Mouse (Mus musculus): Measurements from ENCODE around the gene Osbp2.

Osbp2 gene

DNA sequence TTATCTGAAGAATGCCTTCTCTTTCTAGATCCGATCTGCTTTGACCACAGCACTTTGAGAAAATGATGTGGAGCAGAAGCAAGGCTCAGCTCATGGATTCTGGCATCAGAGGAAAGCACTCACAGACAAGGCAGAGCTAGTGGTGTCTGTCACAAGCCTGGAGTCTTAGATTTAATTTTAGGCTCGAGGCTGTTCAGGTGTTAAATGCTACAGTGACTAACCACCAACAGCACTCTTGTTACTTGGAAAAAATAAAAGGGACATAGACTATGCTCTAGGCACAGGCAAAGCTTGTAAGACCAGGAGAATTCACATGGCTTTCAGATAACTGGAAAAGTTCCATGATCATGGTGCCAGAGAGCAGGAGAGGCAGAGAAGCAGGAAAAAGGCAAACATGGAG is 40.3 kb downstream of the Osbp2 start:
- in situ Hi-C loops (cut with MboI, MseI) = no loop called here

DNA sequence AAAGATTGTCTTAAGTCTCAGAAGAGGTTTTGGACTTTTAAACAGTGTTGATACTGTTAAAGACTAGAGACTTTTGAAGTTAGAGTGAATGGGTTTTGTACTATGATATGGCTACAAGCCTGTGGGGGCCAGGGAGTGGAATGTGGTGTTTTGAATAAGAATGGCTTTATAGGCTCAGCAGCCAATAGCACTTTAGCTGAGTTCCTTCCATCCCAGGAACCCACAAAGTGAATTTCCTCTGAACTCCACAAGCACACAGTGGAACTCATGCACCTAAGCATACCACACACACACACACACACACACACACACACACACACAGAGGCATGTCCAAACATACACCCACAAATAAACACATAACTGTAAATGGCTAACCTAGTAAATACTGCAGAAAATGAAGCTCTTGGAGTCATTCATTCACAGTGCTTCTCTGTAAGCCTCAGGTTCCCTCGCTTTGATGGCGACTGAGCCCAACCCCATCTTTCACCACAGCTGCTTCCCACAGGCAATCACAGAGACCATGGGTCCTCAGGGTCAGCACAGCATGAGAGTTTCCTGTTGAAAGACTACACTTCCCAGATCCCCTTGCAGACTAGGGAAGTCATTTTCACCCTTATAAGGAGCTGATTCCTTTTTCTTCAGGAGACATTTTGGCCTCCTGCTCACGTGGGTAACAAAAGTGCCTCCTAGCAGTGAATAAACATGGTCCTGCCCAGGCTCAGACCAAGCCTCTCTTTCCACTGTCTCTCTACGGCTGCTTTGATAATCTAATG is 45.5 kb downstream of the Osbp2 start:
- in situ Hi-C loops (cut with MboI, MseI) = no loop called here

DNA sequence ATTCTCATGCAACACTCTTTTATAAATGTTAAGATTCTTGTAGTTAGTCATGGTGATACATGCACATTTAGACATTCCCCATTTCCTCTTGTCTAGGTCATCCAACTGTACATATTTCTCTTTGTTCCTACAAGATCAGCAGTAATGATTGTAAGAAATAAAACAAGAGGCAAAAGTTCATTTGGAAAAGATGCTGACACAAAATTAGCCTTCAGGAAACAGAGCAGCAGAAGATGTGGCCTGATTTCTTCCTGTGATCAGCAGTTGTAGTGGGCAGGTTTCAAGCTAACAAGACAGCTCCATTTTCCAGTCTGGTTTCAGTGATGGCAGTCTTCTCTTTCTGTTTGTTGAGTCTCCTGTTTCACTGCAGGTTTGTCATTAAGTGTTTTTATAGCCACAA is 47.8 kb downstream of the Osbp2 start:
- in situ Hi-C loops (cut with MboI, MseI) = no loop called here

DNA sequence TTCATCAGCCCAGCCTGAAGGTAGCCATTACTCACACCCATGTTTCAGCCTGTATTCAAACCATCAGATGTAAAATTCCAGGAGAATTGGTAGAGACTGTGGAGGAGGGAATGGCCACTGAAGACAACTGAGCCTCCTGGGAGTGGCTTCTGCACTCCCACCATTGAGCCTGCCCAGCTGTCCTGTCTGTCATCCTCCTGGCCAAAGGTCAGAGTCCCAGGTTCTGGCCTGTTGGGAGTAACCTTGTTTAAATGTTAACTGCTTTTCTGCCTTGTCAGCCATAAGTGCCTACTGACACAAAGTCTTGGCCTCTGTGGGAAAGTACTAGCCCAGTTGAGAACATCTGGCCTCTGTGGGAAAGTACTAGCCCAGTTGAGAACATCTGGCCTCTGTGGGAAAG is 50.4 kb downstream of the Osbp2 start:
- in situ Hi-C loops (cut with MboI, MseI) = no loop called here

DNA sequence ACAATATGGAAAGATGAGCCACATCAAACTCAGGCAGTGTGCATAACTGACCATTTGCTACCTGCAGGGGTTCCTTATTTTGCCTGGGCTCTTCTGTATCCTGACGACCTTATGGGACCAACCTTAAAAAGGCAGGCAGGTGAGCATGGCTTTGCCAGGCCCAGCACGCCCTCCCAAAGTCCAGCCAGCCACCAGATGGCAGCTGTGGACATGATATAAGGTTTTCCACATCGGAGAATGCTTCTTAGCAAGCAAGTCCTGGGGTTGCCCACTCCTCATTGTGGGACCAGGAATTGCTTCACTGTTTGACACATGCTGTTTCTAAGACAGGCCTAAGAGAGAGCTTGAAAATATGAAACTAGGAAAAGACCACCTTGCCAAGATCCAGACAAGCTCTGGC is 55.5 kb downstream of the Osbp2 start:
- in situ Hi-C loops (cut with MboI, MseI) = no loop called here

DNA sequence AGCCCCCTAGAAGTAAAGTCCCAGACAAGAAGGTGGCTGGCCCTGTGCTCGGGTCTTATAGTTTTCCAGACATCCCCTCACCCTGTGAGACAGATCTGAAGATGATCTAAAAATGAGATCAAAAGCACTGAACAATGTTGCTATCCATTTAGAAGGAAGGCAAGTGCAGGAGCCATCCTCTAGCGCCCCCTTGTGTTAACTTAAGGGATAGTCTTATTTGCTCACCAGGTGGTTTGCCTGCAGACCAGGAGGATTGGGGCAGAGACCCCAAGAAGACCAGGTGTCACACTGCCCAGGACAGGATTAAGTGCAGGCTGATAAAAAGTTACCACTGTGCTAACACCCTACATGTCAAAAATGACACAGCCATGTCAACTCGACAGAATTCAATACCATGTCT is 58.3 kb downstream of the Osbp2 start:
- in situ Hi-C loops (cut with MboI, MseI) = no loop called here

DNA sequence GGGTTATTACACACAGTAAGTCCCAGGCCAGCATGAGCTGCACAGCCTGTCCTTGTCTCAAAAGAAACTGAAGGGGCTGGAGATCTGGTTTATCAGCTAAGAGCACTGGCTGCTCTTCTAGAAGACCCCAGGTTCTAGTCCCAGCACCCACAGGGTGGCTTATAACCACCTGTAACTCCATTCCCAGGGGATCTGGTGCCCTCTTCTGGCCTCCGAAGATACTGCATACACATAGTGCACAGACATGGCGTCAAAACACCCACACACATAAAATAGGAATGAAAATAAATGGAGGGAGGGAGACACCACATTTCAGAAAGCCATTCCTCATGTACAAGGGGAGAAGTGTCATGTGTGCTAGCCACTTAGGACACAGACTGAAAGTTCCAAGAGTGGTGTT is 59.1 kb downstream of the Osbp2 start:
- in situ Hi-C loops (cut with MboI, MseI) = no loop called here

DNA sequence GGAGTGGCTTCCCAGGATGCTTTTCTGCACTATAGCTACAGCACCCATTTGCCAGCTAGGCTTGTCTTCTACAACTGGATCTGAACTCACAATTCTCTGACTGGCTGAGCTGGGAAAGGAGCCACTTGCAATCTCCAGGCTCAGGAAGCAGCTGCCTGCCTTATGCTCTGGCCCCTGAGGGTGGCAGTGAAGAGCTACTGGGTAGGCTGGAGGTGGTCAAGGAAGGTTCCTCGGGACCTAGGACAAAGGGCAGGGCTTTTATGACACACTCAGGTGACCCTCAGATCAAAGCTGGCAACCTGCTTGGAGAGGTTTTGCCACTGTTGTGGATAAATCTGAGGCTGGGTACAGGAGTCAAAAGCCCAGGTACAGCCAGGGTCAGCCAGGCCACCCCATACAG is 61.6 kb downstream of the Osbp2 start:
- in situ Hi-C loops (cut with MboI, MseI) = no loop called here

DNA sequence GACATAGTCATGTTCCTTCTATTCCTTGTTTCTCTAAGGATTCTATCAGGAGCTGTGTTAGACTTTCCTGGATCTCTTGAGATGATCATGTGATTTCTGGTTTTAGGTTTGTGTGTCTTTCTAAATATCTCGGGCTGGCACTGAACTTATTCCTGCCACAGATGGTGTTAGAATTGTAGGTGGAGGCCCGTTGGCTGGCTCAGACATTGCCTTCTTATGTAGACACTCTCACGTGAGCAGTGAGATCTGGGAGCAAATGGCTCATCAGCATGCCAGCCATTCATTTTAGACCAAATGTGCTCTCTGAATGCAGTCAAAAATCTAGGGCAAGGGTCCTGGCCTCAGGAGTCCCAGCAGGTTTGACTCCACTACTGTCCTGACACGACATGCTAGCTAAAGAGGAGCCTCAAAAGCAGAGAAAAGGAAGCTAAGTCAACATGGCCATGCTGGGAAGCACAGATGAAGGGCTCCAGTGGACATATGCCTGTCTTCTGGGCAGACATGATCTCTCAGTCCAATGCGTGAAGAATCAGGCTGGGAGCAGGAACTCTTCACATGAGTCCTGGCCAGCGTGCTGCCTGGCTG is 66.0 kb downstream of the Osbp2 start:
- in situ Hi-C loops (cut with MboI, MseI) = loop anchor here (5.0 kb wide), 1 partner anchor 80 kb away; no protein-coding TSS in a partner anchor

DNA sequence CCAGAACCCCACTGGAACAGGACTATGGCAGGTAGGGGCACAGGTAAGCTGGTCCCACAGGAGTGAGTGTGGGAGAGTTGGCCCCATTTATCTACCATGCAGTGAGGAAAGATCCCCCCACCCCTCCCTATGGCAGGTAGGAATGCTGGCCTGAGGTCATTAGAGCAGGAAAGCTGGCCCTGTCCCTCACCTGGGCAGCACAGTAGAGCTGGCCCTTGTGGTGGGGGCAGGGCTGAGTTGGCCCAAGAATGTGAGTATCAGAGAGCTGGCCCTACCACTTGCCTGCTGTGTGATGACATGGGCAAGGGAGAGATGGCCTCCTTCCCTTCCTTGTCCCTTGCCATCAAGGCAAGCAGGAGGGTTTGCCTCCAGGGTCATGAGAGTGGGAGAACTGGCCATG is 73.0 kb downstream of the Osbp2 start:
- in situ Hi-C loops (cut with MboI, MseI) = no loop called here

DNA sequence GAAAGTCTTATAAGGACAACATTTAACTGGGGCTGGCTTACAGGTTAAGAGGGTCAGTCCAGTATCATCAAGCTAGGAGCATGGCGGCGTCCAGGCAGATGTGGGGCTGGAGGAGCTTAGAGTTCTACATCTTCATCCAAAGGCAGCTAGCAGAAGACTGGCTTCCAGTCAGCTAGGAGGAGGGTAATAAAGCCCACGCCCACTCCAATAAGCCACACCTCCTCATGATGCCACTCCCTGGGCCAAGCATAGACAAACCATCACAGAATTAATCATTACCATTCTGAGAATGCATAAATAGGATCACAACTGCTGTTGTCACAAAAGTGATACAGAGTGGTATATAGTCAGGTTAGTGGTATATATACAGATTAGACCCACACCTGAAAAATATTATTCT is 73.8 kb downstream of the Osbp2 start:
- in situ Hi-C loops (cut with MboI, MseI) = loop anchor here (5.0 kb wide), 1 partner anchor 258 kb away; no protein-coding TSS in a partner anchor

DNA sequence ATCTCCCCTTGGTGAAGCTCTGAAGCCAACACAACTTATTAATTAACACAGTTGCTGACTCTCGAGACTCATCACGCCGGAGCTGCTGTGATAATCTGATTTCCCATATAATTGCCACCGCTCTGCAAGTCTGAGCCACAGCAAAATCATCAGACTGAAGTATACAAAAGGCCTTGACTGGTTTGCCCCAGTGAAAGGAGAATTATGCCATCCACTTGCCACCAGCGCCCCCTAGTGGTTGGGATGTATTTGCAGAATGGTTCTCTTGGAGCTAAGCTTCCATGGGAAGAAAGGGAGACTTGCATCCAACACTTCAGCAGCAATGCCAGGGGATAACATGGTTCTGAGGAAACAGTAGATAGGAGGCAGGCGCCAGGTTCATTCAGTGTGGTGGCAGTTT is 77.1 kb downstream of the Osbp2 start:
- in situ Hi-C loops (cut with MboI, MseI) = loop anchor here (5.0 kb wide), 1 partner anchor 254 kb away; no protein-coding TSS in a partner anchor

DNA sequence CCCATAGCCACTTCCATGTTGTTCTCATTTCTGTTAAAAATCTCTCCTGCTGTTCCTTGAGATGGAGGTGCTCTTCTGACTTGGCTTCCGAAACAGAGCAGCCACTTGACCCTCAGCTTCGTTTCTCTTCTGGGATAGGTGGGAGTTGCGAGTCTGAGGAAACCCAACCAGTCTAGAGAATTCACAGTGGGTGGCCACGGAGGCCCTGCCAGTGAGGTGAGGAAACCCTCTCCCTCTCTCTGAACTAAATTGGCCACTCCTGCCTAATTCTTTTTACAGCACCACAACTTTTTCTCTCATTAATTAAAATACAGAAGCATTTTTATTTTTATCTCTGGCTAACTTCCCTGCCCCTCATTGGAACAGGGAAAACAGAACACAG is 88.4 kb downstream of the Osbp2 start:
- in situ Hi-C loops (cut with MboI, MseI) = no loop called here

DNA sequence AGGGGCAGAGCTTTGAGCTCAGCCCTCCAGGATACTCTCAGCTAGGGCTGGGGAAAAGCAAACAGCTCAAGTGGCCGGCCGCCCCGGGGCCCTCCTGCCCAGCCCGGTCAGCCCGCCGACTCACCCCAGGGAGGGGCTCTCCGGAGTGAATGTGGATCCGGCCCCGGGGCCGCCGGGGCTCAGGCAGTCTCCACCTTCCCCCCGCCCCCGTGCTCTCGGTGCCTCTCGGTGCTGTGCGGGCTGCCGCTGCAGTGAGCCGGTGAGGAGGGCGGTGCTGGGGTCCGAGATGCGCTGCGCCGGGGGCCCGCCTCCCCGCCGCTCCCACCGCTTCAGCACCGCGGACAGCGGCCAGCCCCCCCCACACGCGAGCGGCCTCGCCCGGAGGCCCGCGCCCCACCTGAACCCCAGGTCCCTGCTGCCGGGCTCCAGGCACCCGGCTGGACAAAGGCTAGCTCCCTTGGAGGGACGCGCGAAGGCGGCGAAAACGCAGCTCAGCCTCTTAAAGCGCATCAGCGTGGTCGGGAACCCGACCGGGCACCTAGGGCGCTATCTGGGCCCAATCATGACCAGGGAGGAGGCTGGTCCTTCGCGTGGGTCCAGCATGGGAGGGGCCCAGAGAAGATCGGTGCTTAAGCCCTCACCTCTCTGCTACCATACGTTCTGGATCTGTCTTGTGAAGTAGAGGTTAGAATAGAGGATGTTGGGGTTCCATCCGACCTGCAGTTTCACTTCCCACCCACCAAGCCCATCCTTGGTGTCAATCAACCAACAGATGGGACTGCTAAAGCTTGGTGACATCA is 89.0 kb downstream of the Osbp2 start:
- in situ Hi-C loops (cut with MboI, MseI) = no loop called here

DNA sequence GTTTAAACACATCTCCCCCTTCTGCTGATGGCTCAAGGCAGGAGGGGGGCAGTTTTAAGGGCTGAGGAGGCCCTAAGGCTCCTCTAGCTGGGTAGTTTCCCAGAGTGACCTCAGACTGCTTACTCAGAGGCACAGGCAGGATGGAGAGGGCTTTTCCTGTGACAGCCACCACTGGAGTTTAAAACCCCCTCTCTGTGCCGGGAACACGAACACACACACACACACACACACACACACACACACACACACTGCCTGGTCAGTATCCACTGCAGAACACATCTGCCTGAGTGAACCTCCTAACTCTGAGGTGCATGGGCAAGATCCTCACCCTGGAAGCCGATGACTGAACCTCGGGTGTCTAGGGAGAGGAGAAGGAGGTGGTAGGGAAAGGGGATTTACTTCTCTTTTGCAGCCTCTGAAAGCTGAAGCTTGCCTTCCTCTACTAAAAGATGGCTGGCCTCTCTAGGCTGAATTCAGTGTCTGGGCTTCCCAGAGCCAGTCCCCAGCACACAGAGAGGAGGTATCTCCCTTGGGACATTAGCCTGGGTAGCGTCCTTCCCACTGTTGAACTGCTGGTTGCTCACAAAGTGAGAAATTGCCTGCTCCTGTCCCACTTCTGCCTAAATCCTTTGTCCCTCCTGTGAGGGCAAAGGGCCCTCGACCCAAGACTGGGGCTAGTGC is 89.8 kb downstream of the Osbp2 start:
- in situ Hi-C loops (cut with MboI, MseI) = no loop called here

DNA sequence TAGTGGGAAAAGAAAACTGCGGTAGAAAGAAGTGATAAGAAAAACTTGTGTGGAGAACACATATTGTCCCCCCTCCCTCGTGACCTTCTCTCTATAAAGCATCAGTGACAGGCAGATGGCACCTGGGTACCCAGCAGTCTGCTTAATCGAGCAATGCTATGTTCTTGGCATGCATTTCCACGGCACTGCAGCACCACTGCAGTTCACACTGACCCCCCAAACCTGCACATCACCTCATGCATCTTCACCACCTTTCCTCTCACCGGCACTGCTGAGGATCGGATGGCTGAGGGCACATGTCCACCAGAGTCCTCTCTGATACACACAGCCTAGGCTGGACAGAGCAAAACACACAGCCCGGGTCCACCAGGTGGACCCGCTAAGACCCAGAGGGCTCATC is 90.6 kb downstream of the Osbp2 start:
- in situ Hi-C loops (cut with MboI, MseI) = no loop called here

DNA sequence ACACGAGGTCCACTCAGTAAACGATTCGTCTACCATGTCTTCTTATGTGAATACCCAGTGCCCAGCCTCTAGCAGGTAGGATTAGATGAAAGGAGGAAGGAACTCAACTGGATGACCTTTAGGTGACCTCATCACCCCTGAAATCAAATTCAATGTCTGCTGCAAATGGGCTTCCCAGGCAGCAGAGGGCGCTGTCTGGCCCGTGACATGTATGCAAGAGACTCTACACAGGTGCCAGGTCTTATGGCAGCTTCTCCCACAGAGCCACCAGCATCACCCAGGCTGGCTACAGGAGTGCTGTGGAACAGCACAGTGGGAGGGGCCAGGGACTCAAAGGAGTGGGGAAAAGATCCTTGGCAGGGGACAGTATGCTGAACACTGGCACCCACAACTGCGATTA is 92.4 kb downstream of the Osbp2 start:
- in situ Hi-C loops (cut with MboI, MseI) = no loop called here

DNA sequence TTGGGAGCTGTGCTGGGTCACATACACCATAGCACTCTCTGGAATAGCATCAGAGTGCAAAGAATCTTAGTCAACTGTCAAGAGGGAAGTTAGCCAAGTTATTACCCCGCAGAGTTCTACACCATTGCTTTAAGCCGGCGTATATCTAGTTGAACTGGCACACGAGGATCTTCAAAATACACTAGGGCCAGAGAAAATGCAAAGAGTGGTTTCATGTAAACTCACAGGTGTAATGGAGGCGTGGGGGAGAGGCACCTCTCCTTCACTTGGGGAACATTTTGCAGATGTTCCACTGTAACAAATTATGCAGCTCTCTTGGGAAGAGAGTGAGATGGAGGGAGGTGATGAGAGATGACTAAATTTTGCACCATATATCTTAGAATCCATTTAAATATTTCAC is 95.9 kb downstream of the Osbp2 start:
- in situ Hi-C loops (cut with MboI, MseI) = no loop called here

DNA sequence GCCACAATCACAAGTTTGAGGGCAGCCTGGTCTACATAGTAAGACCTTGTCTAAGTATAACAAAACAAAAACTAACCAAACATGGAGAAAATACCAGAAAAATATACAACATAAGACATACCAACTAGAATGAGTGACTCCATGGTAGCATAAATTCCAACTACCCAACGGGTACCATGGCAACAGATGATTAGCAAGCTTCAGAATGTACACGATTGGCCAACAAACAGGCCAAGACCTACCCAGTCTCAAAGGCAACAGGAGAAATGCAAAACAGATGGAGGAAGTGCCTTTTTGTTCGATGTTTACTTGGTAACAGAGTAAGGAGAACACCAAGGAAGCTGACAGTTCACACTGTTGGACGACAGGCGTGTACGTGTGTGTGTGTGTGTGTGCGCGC is 96.7 kb downstream of the Osbp2 start:
- in situ Hi-C loops (cut with MboI, MseI) = no loop called here

DNA sequence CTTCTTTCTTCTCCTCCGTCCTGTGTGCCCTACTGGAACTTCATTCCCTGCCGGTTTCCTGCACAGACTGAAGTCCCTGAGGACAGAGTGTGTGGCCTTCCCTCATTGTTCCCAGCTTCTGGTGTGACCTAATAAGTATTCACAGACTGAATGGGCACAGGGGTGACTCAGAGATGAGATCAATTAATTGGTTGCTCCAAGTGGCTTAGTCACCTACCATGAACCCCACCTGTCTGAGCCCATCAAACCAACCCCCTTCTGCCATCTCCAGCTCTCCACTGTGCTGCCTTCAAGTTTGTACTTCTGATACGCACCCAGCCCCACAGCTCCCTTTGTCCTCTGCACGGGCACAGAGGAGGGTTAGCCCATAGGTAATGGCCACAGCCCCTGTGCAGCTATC is 99.4 kb downstream of the Osbp2 start:
- in situ Hi-C loops (cut with MboI, MseI) = no loop called here

DNA sequence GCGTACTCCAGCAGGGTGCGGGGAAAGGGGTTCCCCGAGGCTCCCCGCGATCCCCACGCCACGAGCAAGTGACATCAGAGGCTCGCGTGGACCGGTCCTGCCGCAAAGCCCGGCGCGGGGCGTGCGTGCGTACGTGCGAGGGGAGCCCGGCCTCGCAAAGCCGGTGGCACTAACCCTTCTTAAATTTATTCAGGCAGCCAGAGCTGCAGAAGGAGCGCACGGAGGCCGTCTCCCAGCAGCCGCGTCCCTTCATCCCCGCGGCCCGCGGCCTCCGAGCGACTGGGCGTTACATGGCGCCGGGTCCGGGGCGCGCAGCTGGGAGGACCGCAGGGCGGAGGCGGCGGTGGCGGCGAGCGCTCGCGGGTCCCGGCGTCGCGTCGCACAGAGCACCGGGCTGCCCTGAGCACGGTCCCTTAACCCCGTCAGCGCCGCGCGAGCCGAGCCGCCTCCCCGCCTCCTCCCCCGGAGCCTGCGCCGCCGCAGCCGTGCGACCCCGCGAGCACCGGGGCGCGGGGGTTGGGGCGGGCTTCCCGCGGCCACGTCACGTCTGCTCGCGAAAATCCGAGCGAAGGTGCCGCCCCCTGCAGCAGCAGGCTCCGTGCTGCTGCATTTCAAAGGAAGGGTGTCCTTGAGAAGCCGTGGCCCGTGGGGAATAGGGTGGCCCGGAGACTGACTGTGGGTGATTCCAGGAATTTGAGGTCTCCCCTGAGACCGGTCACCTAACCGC is 101.8 kb downstream of the Osbp2 start:
- in situ Hi-C loops (cut with MboI, MseI) = no loop called here

DNA sequence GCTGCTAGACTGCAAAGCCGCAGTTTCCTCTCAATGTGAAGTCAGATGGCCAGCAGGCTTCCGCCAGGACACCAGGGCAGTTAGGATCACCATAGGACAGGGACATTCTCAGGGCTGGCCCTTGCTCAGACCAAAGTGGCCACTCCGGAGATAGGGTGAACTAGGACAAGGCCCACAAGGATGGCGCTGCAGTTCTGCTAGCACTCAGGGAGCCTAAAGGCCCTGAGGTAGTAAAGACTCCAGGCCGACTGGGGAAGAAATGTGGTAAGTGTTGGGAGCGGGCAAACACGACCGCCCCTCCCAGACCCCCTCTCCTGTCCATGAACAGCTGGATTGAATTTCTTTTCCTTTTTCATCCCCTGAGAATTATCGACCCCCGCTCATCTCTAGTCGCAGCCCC is 102.4 kb downstream of the Osbp2 start:
- in situ Hi-C loops (cut with MboI, MseI) = no loop called here
